Mouse (Mus musculus): ENCODE measurements around the gene Dnajc13.

Dnajc13 gene

GRCm38 (mm10) chr9:104182328-104182727 is 80.4 kb downstream of the Dnajc13 start:
- no peak for DNase-seq (ENCODE audit: low read depth)

GRCm38 (mm10) chr9:104181626-104182025 is 81.1 kb downstream of the Dnajc13 start:
- no peak for DNase-seq (ENCODE audit: low read depth)

GRCm38 (mm10) chr9:104180046-104180445 is 82.7 kb downstream of the Dnajc13 start:
- DNase-seq (ENCODE audit: low read depth) = no peak

- DNase-seq (ENCODE audit: low read depth) = no peak
Observed at GRCm38 (mm10) chr9:104172342-104172741, 90.4 kb downstream of the Dnajc13 start.

- no peak for DNase-seq (ENCODE audit: low read depth)
Observed at GRCm38 (mm10) chr9:104171651-104172050, 91.1 kb downstream of the Dnajc13 start.

- no peak for DNase-seq (ENCODE audit: low read depth)
Observed at GRCm38 (mm10) chr9:104169986-104170385, 92.7 kb downstream of the Dnajc13 start.

- DNase-seq (ENCODE audit: low read depth) = no peak
Observed at GRCm38 (mm10) chr9:104165926-104166325, 96.8 kb downstream of the Dnajc13 start.

DNA sequence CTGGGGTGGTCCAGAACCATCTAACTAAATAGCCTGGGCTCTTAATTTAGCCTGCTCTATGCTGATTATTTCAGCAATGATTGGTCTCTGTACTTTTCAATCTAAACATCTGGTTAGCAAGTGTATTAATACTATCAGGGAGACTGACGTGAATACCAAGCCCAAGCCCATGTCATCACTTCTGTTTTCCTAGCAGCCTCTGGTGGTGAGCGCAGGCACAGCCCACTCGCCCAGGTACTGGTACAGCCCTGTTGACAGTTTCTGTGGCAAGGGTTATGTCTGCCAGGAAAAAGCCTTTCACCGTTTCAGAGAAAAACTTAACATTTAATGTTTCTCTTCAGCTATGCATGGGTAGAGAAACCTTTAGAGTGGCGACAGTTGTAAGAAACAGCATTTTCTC is 98.5 kb downstream of the Dnajc13 start:
- no peak for DNase-seq (ENCODE audit: low read depth)

DNA sequence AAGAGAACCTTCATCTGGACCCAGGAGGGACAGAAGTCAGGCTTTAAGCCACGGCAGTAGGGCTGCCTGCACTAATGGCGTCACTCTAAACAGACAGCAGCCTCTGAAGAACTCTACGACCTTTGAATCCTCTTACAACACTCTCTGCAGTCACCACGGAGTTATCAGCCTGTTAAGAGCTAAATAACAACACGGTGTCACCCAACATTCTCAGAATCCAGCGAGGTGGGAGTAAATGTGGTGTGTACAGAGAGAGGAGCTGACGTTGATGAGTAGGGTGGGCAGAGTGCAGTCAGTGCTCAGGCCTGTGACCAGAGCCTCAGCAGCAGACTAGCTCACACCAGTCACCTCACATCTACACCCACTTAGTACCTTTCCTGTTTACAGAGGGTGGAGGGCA is 101.6 kb downstream of the Dnajc13 start:
- no peak for DNase-seq (ENCODE audit: low read depth)

- DNase-seq (ENCODE audit: low read depth) = no peak
Observed at GRCm38 (mm10) chr9:104157291-104157690, 105.4 kb downstream of the Dnajc13 start.

- DNase-seq (ENCODE audit: low read depth) = no peak
Observed at GRCm38 (mm10) chr9:104156506-104156905, 106.2 kb downstream of the Dnajc13 start.

DNA sequence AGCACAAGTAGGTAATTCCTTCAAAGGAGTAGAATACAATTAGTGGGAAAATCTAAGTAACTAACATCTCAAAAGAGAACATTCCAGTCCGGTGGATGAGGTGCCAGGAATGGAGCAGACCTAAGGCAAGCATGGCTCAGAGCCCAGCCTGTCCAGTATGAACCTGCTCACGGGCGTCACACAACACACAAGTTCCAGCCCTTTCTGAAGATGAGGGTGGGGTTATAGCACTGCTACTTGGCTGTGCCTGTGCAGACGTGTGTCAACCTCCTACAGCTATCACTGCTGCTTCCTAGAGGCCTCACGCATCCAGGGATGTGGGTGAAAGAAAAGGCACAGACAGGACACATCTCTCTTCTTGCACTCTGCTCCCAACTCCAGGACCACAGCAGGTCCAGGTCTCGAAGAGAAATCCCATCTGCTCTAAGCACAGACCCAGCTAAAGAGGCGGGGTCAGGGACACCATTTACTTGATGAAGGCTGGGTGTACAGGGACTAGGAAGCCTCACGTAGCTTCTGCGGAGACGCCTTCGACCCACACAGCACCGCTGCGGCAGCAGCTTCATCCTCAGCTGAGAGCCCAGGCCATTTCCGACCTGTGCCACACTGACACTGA is 107.5 kb downstream of the Dnajc13 start:
- DNase-seq (ENCODE audit: low read depth) = no peak

GRCm38 (mm10) chr9:104152121-104152520 is 110.6 kb downstream of the Dnajc13 start:
- DNase-seq (ENCODE audit: low read depth) = no peak

- DNase-seq (ENCODE audit: low read depth) = peak; percentile 16
Observed at GRCm38 (mm10) chr9:104148969-104149368, 113.8 kb downstream of the Dnajc13 start.

- no peak for DNase-seq (ENCODE audit: low read depth)
Observed at GRCm38 (mm10) chr9:104146683-104147082, 116.0 kb downstream of the Dnajc13 start.

GRCm38 (mm10) chr9:104144314-104144996 is 118.3 kb downstream of the Dnajc13 start:
- no peak for DNase-seq (ENCODE audit: low read depth)

DNA sequence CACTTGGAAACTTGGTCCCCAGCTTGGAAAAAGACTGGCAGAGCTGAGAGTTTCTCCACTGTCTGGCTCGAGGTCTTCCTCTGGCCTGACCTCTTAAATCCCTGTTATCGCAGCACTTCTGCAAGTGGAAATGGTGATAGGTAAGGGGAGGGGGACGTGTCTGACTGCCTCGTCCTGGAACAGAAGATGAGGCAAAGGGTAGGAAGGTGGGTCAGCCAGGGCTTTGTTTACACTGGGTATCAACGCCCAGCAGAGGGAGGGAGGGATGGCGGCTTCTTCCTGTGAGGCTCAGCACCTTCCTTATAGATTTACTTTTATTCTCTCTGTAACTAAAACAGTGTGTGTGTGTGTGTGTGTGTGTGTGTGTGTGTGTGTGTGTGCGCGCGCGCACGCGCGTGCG is 119.9 kb downstream of the Dnajc13 start:
- DNase-seq (ENCODE audit: low read depth) = no peak

DNA sequence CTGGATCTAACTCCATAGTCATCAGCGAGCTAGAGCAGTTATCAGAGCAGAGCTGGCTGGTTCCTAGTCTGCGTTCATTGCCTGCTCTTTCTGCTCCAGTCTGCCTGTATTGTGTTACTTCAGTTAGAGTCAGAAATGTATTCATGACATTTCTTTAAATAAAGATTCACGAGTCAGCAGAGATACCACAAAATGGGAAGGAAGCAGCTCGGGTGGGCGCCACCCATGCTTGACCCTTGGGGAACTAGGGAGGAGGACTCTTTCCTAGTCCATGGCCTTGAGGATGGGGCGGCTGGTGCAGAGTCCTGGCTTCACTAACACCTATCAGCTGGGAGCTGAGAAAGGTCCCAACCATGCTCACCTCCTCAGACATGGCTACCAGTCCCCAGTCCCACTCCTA is 122.4 kb downstream of the Dnajc13 start:
- DNase-seq (ENCODE audit: low read depth) = no peak

GRCm38 (mm10) chr9:104130141-104130755 is 132.5 kb downstream of the Dnajc13 start:
- no peak for DNase-seq (ENCODE audit: low read depth)

DNA sequence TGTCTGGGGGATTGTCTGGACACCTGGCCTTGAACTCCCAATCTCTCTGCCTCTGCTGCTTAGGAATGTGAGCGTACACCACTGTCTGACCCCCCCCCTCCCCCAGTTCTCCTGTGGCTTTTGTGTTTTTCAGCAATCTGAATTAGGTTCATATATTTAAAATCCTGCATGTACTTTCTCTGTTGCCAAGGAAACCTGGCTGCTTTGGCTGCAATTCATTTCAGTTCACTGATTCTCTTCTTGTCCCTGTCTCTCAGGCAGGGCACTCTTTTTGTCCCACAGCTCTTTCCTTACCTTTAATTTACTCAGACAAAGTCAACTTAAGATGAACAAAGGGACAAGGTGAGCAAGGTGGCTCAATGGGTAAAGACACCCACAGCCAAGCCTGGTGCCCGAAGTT is 134.6 kb downstream of the Dnajc13 start:
- DNase-seq (ENCODE audit: low read depth) = no peak

- DNase-seq (ENCODE audit: low read depth) = no peak
Observed at GRCm38 (mm10) chr9:104126833-104127232, 135.9 kb downstream of the Dnajc13 start, which contains the start of gene Ackr4. TSS of gene Ackr4 (minus strand) at chr9:104126933.

- no peak for DNase-seq (ENCODE audit: low read depth)
Observed at GRCm38 (mm10) chr9:104123622-104124021, 139.1 kb downstream of the Dnajc13 start.

- DNase-seq (ENCODE audit: low read depth) = no peak
Observed at GRCm38 (mm10) chr9:104123101-104123500, 139.6 kb downstream of the Dnajc13 start.

All from fibroblast of lung, adult 2 months (primary cell).